Mouse (Mus musculus) liver, embryonic 16.5 days (tissue): ENCODE measurements around the gene Eif3l. TPM values are rescaled to one million over a fixed set of nuclear protein-coding genes. Genes with fewer than 3 reads are reported as not detected.

Source experiments
- ATAC-seq: fragments of 200-750 bp; cut with Nextera tagmentation; 2 replicates; pipeline ENCODE4 v1.8.0; 2017; ENCODE audit warnings: low read depth, mild to moderate bottlenecking, moderate number of reproducible peaks, moderate library complexity
- H3K27ac ChIP-seq: fragments of 300-500 bp; sonication (generic); 2 replicates; pipeline ENCODE4 v1.5.1; 2014; ENCODE audit warnings: mild to moderate bottlenecking, low read length
- H3K27me3 ChIP-seq: fragments of 300-500 bp; sonication (generic); 2 replicates; pipeline ENCODE4 v1.6.1; 2014; ENCODE audit warnings: low read depth, low read length, mixed read lengths; ENCODE audit not compliant: control insufficient read depth, insufficient read depth
- H3K36me3 ChIP-seq: fragments of 300-500 bp; sonication (generic); 2 replicates; pipeline ENCODE4 v1.6.1; 2014; ENCODE audit warnings: mild to moderate bottlenecking; ENCODE audit not compliant: control insufficient read depth, insufficient read depth
- H3K4me1 ChIP-seq: fragments of 300-500 bp; sonication (generic); 2 replicates; pipeline ENCODE4 v1.6.1; 2014; ENCODE audit warnings: low read depth, low read length, mixed read lengths; ENCODE audit not compliant: control insufficient read depth
- H3K4me2 ChIP-seq: fragments of 300-500 bp; sonication (generic); 2 replicates; pipeline ENCODE4 v1.6.1; 2014; ENCODE audit warnings: low read depth, low read length, mixed read lengths
- H3K4me3 ChIP-seq: fragments of 300-500 bp; sonication (generic); 2 replicates; pipeline ENCODE4 v1.5.1; 2014; ENCODE audit warnings: low read depth, mild to moderate bottlenecking, low read length
- H3K9ac ChIP-seq: fragments of 300-500 bp; sonication (generic); 2 replicates; pipeline ENCODE4 v1.6.1; 2014; ENCODE audit warnings: low read depth, low read length
- H3K9me3 ChIP-seq: fragments of 300-500 bp; sonication (generic); replicated peaks from 2 replicates; pipeline ENCODE4 v1.6.1; 2016; ENCODE audit warnings: low read length; ENCODE audit not compliant: control insufficient read depth
- WGBS: fragments of 180-500 bp; shearing (Covaris S2); extraction: QIAGEN DNeasy Blood & Tissue Kit; methylation state at CpG from one replicate; pipeline ENCODE4 v1.1.7; 2014; ENCODE audit not compliant: insufficient replicate concordance; 5-methylcytosine and 5-hydroxymethylcytosine counted together
- polyA plus RNA-seq: library from polyadenylated mRNA; unstranded; fragments of >200 nt; fragmentation: Nextera tagmentation; extraction: Ambion mirVana; gene quantifications from 2 replicates; pipeline ENCODE4 v1.2.1, GENCODE M21; 2015

Eif3l gene
- polyA plus RNA-seq, 1 experiment from 2014 or later, result 107 TPM

DNA sequence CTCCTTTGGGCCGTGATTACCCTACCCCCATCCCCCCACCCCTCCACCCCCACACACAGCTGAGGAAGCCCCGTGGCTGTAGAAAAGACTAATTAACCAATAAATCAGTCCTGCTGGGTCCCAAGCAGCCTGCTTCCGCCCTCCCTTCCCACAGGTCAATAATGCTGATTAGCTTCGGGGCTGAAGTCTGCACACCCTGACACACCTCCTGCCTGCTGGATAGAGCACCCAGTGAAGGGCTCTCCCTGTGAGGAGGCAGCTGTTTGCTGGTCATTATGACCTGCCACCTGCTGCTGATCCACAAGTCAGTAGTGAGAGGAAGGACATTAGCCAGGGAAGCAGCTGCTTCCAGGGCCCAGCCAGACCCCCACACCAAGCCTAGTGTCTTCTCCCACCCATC, 30.1 kb upstream of the Eif3l start:
- H3K9ac ChIP-seq, result no peak overlapping the region
- H3K9me3 ChIP-seq, result no peaks in the 10 kb centered on the region
- H3K4me2 ChIP-seq, result no peak overlapping the region; the same call in 1 of the 2 replicates
- H3K36me3 ChIP-seq, result no peaks in the 10 kb centered on the region
- ATAC-seq, result peak; percentile 65
- peaks cover 38% of the 10 kb centered on the region for H3K27me3 ChIP-seq
- H3K4me1 ChIP-seq, result peaks cover 11% of the 10 kb centered on the region
- no peak overlapping the region for H3K4me3 ChIP-seq
- H3K27ac ChIP-seq, result peak overlapping the region; percentile 43; the same call in 1 of the 2 replicates
- 22% methylated on average over 4 of the region's 4 CpGs for WGBS

DNA sequence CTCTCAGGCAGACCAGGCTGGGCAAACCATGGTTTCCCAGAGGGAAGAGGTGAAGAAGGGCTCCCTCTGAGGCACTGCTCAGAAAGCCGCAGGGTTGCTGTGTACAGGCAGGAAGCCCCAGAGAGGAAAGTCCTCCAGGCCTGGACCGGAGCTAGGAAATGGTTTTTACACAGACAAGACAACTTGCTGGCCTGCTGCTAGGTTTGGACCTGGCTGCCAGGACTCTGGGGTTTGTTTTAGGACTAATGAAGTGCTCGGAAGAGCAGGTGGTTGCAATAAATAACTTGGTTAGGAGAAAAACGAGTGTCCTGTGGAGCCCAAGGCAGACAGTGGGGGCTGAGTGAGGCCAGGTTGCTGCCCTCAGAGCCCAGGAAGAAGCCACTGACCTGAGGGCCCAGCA, 26.8 kb upstream of the Eif3l start:
- H3K4me1 ChIP-seq, result peaks cover 16% of the 10 kb centered on the region
- no peak overlapping the region for H3K9ac ChIP-seq
- H3K4me3 ChIP-seq, result no peak overlapping the region
- no peak for ATAC-seq
- peaks cover 5% of the 10 kb centered on the region for H3K36me3 ChIP-seq
- H3K9me3 ChIP-seq, result no peaks in the 10 kb centered on the region
- 56% methylated on average over 4 of the region's 4 CpGs for WGBS
- no peak overlapping the region for H3K27ac ChIP-seq
- no peak overlapping the region for H3K4me2 ChIP-seq
- peaks cover 15% of the 10 kb centered on the region for H3K27me3 ChIP-seq

GRCm38 (mm10) chr15:79050160-79050845, 24.7 kb upstream of the Eif3l start:
- 61% methylated on average over 9 of the region's 9 CpGs for WGBS
- Histone ChIP-seq H3K36me3 (peaks cover 26% of the 10 kb centered on the region), H3K4me1 (peaks cover 14% of the 10 kb centered on the region), H3K9ac (no peak overlapping the region), H3K27ac (no peak overlapping the region), H3K27me3 (no peaks in the 10 kb centered on the region), H3K9me3 (no peaks in the 10 kb centered on the region), H3K4me2 (no peak overlapping the region), H3K4me3 (no peak overlapping the region)
- ATAC-seq, result no peak

- no peaks in the 10 kb centered on the region for H3K9me3 ChIP-seq
- peak overlapping the region; percentile 75 for H3K27ac ChIP-seq
- WGBS, result 57% methylated on average over 2 of the region's 2 CpGs
- H3K9ac ChIP-seq, result no peak overlapping the region
- H3K4me1 ChIP-seq, result peaks cover 14% of the 10 kb centered on the region
- H3K4me3 ChIP-seq, result no peak overlapping the region
- H3K4me2 ChIP-seq, result peak overlapping the region; percentile 26; the same call in 1 of the 2 replicates
- no peaks in the 10 kb centered on the region for H3K27me3 ChIP-seq
- no peak for ATAC-seq
- peaks cover 32% of the 10 kb centered on the region for H3K36me3 ChIP-seq
Observed at GRCm38 (mm10) chr15:79050964-79051363, 24.0 kb upstream of the Eif3l start.

DNA sequence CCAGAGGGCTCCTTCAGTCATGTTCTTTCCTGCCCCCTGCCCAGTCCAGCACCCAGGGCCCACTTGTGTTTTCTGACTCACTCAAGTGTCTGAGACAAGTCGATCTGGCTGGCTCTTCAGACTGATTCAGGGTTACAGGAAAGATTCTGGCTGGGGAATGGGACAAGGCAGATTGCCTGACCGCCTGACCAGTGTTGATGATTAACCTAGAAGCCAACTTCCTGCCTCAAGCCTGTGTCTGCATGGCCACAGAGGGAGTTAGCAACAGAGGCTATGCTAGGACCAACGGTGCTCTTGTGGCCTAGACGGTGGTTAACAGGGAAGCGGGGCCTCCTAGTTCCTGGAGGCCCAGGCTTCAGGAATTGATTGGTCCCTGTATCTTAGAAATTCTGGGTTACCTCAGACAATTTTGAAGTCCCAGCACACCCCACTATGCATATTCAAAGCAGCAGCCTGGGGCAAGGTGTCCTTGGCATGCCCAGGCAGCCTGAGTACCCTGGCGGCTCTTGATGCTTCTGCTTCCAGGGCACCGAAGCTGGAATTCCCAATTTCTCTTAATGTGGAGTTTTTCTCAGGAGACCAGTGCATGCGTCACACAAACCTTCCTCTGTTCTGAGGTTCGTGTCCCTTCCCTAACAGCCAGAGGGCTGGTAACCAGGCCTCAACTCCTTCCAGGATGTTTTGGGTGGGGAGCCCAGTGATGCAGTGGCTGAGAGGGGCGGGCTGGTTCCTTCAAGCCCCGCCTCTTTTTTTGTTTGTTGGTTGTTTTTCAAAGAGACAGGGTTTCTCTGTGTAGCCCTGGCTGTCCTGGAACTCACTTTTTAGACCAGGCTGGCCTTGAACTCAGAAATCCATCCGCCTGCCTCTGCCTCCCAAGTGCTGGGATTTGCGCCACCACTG, 23.3 kb upstream of the Eif3l start:
- peaks cover 40% of the 10 kb centered on the region for H3K36me3 ChIP-seq
- H3K4me3 ChIP-seq, result no peak overlapping the region
- H3K27me3 ChIP-seq, result no peaks in the 10 kb centered on the region
- no peak overlapping the region for H3K9ac ChIP-seq
- peaks cover 14% of the 10 kb centered on the region for H3K4me1 ChIP-seq
- H3K4me2 ChIP-seq, result peak overlapping the region; percentile 26; the same call in 1 of the 2 replicates
- H3K9me3 ChIP-seq, result no peaks in the 10 kb centered on the region
- WGBS, result 42% methylated on average over 13 of the region's 13 CpGs
- peak; percentile 64 for ATAC-seq
- H3K27ac ChIP-seq, result peak overlapping the region; percentile 75

DNA sequence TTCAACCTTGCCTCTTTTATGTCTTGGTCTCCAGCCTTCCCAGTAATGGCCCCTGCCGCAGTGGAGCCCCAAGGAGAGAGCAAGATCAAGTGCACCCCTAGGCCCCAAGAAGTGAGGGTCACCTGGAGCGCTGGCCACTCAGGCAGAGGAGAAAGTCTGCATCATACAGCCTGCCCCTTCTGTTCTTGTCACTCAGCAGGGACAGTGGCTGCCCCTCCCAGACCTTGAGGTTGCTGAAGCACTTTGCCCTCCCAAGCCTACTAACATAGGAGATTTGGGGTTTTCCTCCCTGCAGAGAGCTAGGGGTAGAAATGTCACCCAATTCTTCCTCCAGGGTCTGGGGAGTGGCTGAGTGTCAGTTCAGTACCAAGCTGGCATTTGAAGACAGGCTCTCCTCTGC, 22.6 kb upstream of the Eif3l start:
- no peak for ATAC-seq

DNA sequence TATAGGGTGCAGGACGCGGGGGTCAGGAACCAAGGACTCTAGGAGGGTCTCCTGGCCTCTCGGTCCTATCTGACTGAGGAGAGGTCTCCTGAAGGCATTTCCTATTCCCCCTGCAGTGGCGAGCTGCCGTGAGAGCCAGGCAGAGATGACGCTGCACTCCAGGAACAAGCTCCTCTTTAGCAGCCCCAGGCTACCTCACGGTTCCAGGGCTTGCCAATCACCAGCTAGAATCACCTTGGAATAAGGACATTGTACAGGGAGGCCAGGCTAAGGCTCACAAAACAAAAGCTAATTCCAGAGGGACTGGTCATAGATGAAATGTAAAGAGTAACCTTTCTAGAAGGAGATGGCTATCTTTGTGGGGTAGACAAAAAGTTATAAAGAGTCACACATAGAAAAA, 18.4 kb upstream of the Eif3l start:
- Histone ChIP-seq H3K9me3 (no peaks in the 10 kb centered on the region), H3K4me1 (peaks cover 53% of the 10 kb centered on the region), H3K9ac (no peak overlapping the region), H3K4me3 (no peak overlapping the region), H3K27me3 (no peaks in the 10 kb centered on the region), H3K36me3 (peaks cover 81% of the 10 kb centered on the region), H3K4me2 (no peak overlapping the region), H3K27ac (no peak overlapping the region)
- ATAC-seq, result no peak
- WGBS, result 92% methylated on average over 7 of the region's 7 CpGs

More for the DNA sequence above, 22.6 kb upstream of the Eif3l start:
- no peak overlapping the region for H3K4me3 ChIP-seq
- WGBS, result 86% methylated on average over 2 of the region's 2 CpGs
- peaks cover 17% of the 10 kb centered on the region for H3K4me1 ChIP-seq
- H3K27ac ChIP-seq, result peak overlapping the region; percentile 44
- peaks cover 46% of the 10 kb centered on the region for H3K36me3 ChIP-seq
- no peak overlapping the region for H3K4me2 ChIP-seq
- no peak overlapping the region for H3K9ac ChIP-seq
- no peaks in the 10 kb centered on the region for H3K9me3 ChIP-seq
- no peaks in the 10 kb centered on the region for H3K27me3 ChIP-seq

GRCm38 (mm10) chr15:79057850-79058249, 17.1 kb upstream of the Eif3l start:
- peak; percentile 17 for ATAC-seq
- Histone ChIP-seq H3K4me2 (peak overlapping the region; percentile 31), H3K36me3 (peaks cover 80% of the 10 kb centered on the region), H3K27ac (peak overlapping the region; percentile 70), H3K9ac (no peak overlapping the region), H3K4me3 (no peak overlapping the region), H3K4me1 (peaks cover 43% of the 10 kb centered on the region), H3K9me3 (no peaks in the 10 kb centered on the region), H3K27me3 (no peaks in the 10 kb centered on the region)
- whole genome bisulfite sequencing, result 50% methylated on average over 6 of the region's 6 CpGs
